Mouse (Mus musculus): ENCODE data around the gene Habp4. TPM values are rescaled to one million over a fixed set of nuclear protein-coding genes. Genes with fewer than 3 reads are reported as not detected.

The Habp4 gene
- polyA plus RNA-seq (2012; ENCODE audit: insufficient read depth, insufficient read length, missing spikeins) = 17.6 and 20.9 TPM in 2 replicates

- Histone ChIP-seq H3K4me1 (ENCODE audit: control insufficient read depth, insufficient read depth, low read length) (no peaks in the 10 kb centered on the region), H3K4me3 (ENCODE audit: insufficient read depth, low read length) (peak within 1 kb of the TSS; percentile 92), H3K27ac (ENCODE audit: insufficient read depth, low read depth, low read length) (peak within 1 kb of the TSS; percentile 36; the same call in 1 of the 2 replicates)
Measured at GRCm38 (mm10) chr13:64161548-64161915, at the start of gene Habp4. Gene Habp4, plus strand, starts transcription at chr13:64161824.

GRCm38 (mm10) chr13:64117442-64117841 is 44.2 kb upstream of the Habp4 start:
- no peak for TF ChIP-seq CTCF (IDR thresholded peaks at IDR 0.05; ENCODE audit: low read depth, low read length)
- TF ChIP-seq POLR2A (IDR thresholded peaks at IDR 0.05; ENCODE audit: borderline replicate concordance, low read depth, low read length) = no peak
- peaks cover 14% of the 10 kb centered on the region for H3K4me1 ChIP-seq (ENCODE audit: control insufficient read depth, insufficient read depth, low read length)
- no peak overlapping the region for H3K4me3 ChIP-seq (ENCODE audit: insufficient read depth, low read length)
- H3K27ac ChIP-seq (ENCODE audit: insufficient read depth, low read depth, low read length) = no peak overlapping the region

More at GRCm38 (mm10) chr13:64161548-64161915, at the start of gene Habp4:
- TF ChIP-seq POLR2A (IDR thresholded peaks at IDR 0.05; ENCODE audit: borderline replicate concordance, low read depth, low read length) (no peak), CTCF (IDR thresholded peaks at IDR 0.05; ENCODE audit: low read depth, low read length) (no peak)

- Histone ChIP-seq H3K27ac (ENCODE audit: insufficient read depth, low read depth, low read length) (no peak overlapping the region), H3K4me1 (ENCODE audit: control insufficient read depth, insufficient read depth, low read length) (peaks cover 14% of the 10 kb centered on the region), H3K4me3 (ENCODE audit: insufficient read depth, low read length) (no peak overlapping the region)
- TF ChIP-seq POLR2A (IDR thresholded peaks at IDR 0.05; ENCODE audit: borderline replicate concordance, low read depth, low read length) (no peak), CTCF (IDR thresholded peaks at IDR 0.05; ENCODE audit: low read depth, low read length) (no peak)
Measured at GRCm38 (mm10) chr13:64120760-64121159, 40.9 kb upstream of the Habp4 start.

GRCm38 (mm10) chr13:64123491-64124188 is 38.0 kb upstream of the Habp4 start:
- TF ChIP-seq POLR2A (IDR thresholded peaks at IDR 0.05; ENCODE audit: borderline replicate concordance, low read depth, low read length) (no peak), CTCF (IDR thresholded peaks at IDR 0.05; ENCODE audit: low read depth, low read length) (no peak)
- Histone ChIP-seq H3K4me1 (ENCODE audit: control insufficient read depth, insufficient read depth, low read length) (peaks cover 9% of the 10 kb centered on the region), H3K27ac (ENCODE audit: insufficient read depth, low read depth, low read length) (no peak overlapping the region), H3K4me3 (ENCODE audit: insufficient read depth, low read length) (no peak overlapping the region)

GRCm38 (mm10) chr13:64124886-64125285 is 36.7 kb upstream of the Habp4 start:
- no peak for TF ChIP-seq CTCF (IDR thresholded peaks at IDR 0.05; ENCODE audit: low read depth, low read length)
- TF ChIP-seq POLR2A (IDR thresholded peaks at IDR 0.05; ENCODE audit: borderline replicate concordance, low read depth, low read length) = no peak
- Histone ChIP-seq H3K4me1 (ENCODE audit: control insufficient read depth, insufficient read depth, low read length) (peaks cover 12% of the 10 kb centered on the region), H3K4me3 (ENCODE audit: insufficient read depth, low read length) (no peak overlapping the region), H3K27ac (ENCODE audit: insufficient read depth, low read depth, low read length) (no peak overlapping the region)

- Histone ChIP-seq H3K4me3 (ENCODE audit: insufficient read depth, low read length) (no peak overlapping the region), H3K27ac (ENCODE audit: insufficient read depth, low read depth, low read length) (no peak overlapping the region), H3K4me1 (ENCODE audit: control insufficient read depth, insufficient read depth, low read length) (peaks cover 6% of the 10 kb centered on the region; the same call in 1 of the 2 replicates)
- TF ChIP-seq CTCF (IDR thresholded peaks at IDR 0.05; ENCODE audit: low read depth, low read length) (no peak), POLR2A (IDR thresholded peaks at IDR 0.05; ENCODE audit: borderline replicate concordance, low read depth, low read length) (no peak)
Measured at GRCm38 (mm10) chr13:64126316-64126715, 35.3 kb upstream of the Habp4 start.

GRCm38 (mm10) chr13:64128858-64129615 is 32.6 kb upstream of the Habp4 start, which contains the start of gene Slc35d2:
Gene Slc35d2, minus strand, starts transcription at chr13:64129368.
- H3K4me1 ChIP-seq (ENCODE audit: control insufficient read depth, insufficient read depth, low read length) = peaks cover 5% of the 10 kb centered on the region; the same call in 1 of the 2 replicates
- H3K4me3 ChIP-seq (ENCODE audit: insufficient read depth, low read length) = peak within 1 kb of the TSS; percentile 93
- no peak for TF ChIP-seq POLR2A (IDR thresholded peaks at IDR 0.05; ENCODE audit: borderline replicate concordance, low read depth, low read length)
- H3K27ac ChIP-seq (ENCODE audit: insufficient read depth, low read depth, low read length) = peak within 1 kb of the TSS; percentile 55

- TF ChIP-seq POLR2A (IDR thresholded peaks at IDR 0.05; ENCODE audit: borderline replicate concordance, low read depth, low read length) (no peak), CTCF (IDR thresholded peaks at IDR 0.05; ENCODE audit: low read depth, low read length) (peak; percentile 60)
- Histone ChIP-seq H3K4me1 (ENCODE audit: control insufficient read depth, insufficient read depth, low read length) (peaks cover 5% of the 10 kb centered on the region; the same call in 1 of the 2 replicates), H3K4me3 (ENCODE audit: insufficient read depth, low read length) (peak overlapping the region; percentile 93), H3K27ac (ENCODE audit: insufficient read depth, low read depth, low read length) (peak overlapping the region; percentile 55)
Measured at GRCm38 (mm10) chr13:64129616-64130375, 31.8 kb upstream of the Habp4 start.

- Histone ChIP-seq H3K4me1 (ENCODE audit: control insufficient read depth, insufficient read depth, low read length) (peaks cover 16% of the 10 kb centered on the region), H3K4me3 (ENCODE audit: insufficient read depth, low read length) (no peak overlapping the region), H3K27ac (ENCODE audit: insufficient read depth, low read depth, low read length) (no peak overlapping the region)
- no peak for TF ChIP-seq CTCF (IDR thresholded peaks at IDR 0.05; ENCODE audit: low read depth, low read length)
- no peak for TF ChIP-seq POLR2A (IDR thresholded peaks at IDR 0.05; ENCODE audit: borderline replicate concordance, low read depth, low read length)
Measured at GRCm38 (mm10) chr13:64150121-64150520, 11.5 kb upstream of the Habp4 start.

Measured in bone marrow macrophage, adult 2 months (primary cell).